Mouse (Mus musculus) ZHBTc4 (cell line): ENCODE data around the gene Hoxa4.
A peak's percentile ranks its signal among the peaks of the same experiment; 100 is the strongest.

ENCODE experiments used
- DNase-seq: peaks from one replicate; pipeline ENCODE4 v3.0.0-alpha.2; 2011; ENCODE audit warnings: low read depth, low spot score

Gene Hoxa4

GRCm38 (mm10) chr6:52228475-52229465, 37.2 kb upstream of the Hoxa4 start:
- DNase-seq: no peak

- DNase-seq: no peak
These were observed 36.1 kb upstream of the Hoxa4 start for GRCm38 (mm10) chr6:52227470-52228222.

- DNase-seq: no peak
These were observed 35.2 kb upstream of the Hoxa4 start for GRCm38 (mm10) chr6:52226569-52227257.

- DNase-seq: peak; percentile 73
These were observed 34.3 kb upstream of the Hoxa4 start for GRCm38 (mm10) chr6:52225612-52226568.

GRCm38 (mm10) chr6:52224895-52225611, 33.5 kb upstream of the Hoxa4 start:
- peak; percentile 82 for DNase-seq

- DNase-seq: no peak
These were observed 32.6 kb upstream of the Hoxa4 start for GRCm38 (mm10) chr6:52223939-52224760.

- peak; percentile 4 for DNase-seq
These were observed 31.2 kb upstream of the Hoxa4 start for GRCm38 (mm10) chr6:52222729-52223128.

- peak; percentile 16 for DNase-seq
These were observed 30.6 kb upstream of the Hoxa4 start for GRCm38 (mm10) chr6:52221993-52222685.

- DNase-seq: peak; percentile 95
These were observed 29.9 kb upstream of the Hoxa4 start, which contains the start of gene Hoxa7 for GRCm38 (mm10) chr6:52221337-52221992. Gene Hoxa7 (minus strand): TSS chr6:52221854.

GRCm38 (mm10) chr6:52220865-52221310, 29.3 kb upstream of the Hoxa4 start:
- DNase-seq: peak; percentile 33

- DNase-seq: peak; percentile 35
These were observed 28.7 kb upstream of the Hoxa4 start for GRCm38 (mm10) chr6:52220003-52220864.

- no peak for DNase-seq
These were observed 27.8 kb upstream of the Hoxa4 start for GRCm38 (mm10) chr6:52219234-52219942.

- no peak for DNase-seq
These were observed 27.2 kb upstream of the Hoxa4 start for GRCm38 (mm10) chr6:52218643-52219215.

GRCm38 (mm10) chr6:52217895-52218642, 26.5 kb upstream of the Hoxa4 start:
- peak; percentile 65 for DNase-seq

- DNase-seq: peak; percentile 87
These were observed 25.9 kb upstream of the Hoxa4 start for GRCm38 (mm10) chr6:52217459-52217768.
